Mouse (Mus musculus): ENCODE measurements around the gene Hcn3. TPM values are rescaled to one million over a fixed set of nuclear protein-coding genes. Genes with fewer than 3 reads are reported as not detected.
A peak's percentile ranks its signal among the peaks of the same experiment; 100 is the strongest.
"Not testable (repeated sequence)": the region's sequence is repeated elsewhere in the genome, so short reads cannot be mapped to it uniquely, and the experiment has no call there.

The Hcn3 gene
- polyA plus RNA-seq, 1 experiment from 2014 or later = 35.1 TPM

GRCm38 (mm10) chr3:89177242-89178106 lies 17.5 kb upstream of the Hcn3 start, which contains the start of gene Scamp3:
Gene Scamp3, plus strand, starts transcription at chr3:89177473.
- Histone ChIP-seq H3K4me2 (peak within 1 kb of the TSS; percentile 81), H3K9me3 (no peaks in the 10 kb centered on the region), H3K4me3 (peak within 1 kb of the TSS; percentile 71), H3K9ac (peak within 1 kb of the TSS; percentile 82), H3K27ac (peak within 1 kb of the TSS; percentile 84), H3K27me3 (no peaks in the 10 kb centered on the region), H3K36me3 (peaks cover 76% of the 10 kb centered on the region), H3K4me1 (replicated peaks) (peaks cover 21% of the 10 kb centered on the region)
- under 1% methylated on average over 43 of the region's 43 CpGs for WGBS
- peak; percentile 96 for ATAC-seq (ENCODE audit: low FRiP score)

- H3K9ac ChIP-seq = no peak overlapping the region
- peak; percentile 10; the same call in 1 of the 2 replicates for ATAC-seq (ENCODE audit: low FRiP score)
- H3K36me3 ChIP-seq = peaks cover 75% of the 10 kb centered on the region
- no peak overlapping the region for H3K4me2 ChIP-seq
- H3K9me3 ChIP-seq = no peaks in the 10 kb centered on the region
- H3K4me1 ChIP-seq (replicated peaks) = peaks cover 18% of the 10 kb centered on the region
- 83% methylated on average over 7 of the region's 7 CpGs for WGBS
- H3K27me3 ChIP-seq = no peaks in the 10 kb centered on the region
- H3K4me3 ChIP-seq = no peak overlapping the region
- H3K27ac ChIP-seq = no peak overlapping the region
These were observed 16.4 kb upstream of the Hcn3 start for GRCm38 (mm10) chr3:89176421-89176820.

GRCm38 (mm10) chr3:89175544-89175943 lies 15.5 kb upstream of the Hcn3 start:
- Histone ChIP-seq H3K4me1 (replicated peaks) (peaks cover 18% of the 10 kb centered on the region), H3K27me3 (no peaks in the 10 kb centered on the region), H3K36me3 (peaks cover 75% of the 10 kb centered on the region), H3K9me3 (no peaks in the 10 kb centered on the region), H3K27ac (no peak overlapping the region), H3K4me3 (no peak overlapping the region), H3K4me2 (no peak overlapping the region), H3K9ac (0 out of 2 replicates have a peak overlapping the region, but pooled peaks have one; percentile 8)
- WGBS = 92% methylated on average over 10 of the region's 10 CpGs
- no peak for ATAC-seq (ENCODE audit: low FRiP score)

- Histone ChIP-seq H3K36me3 (peaks cover 75% of the 10 kb centered on the region), H3K4me2 (no peak overlapping the region), H3K27me3 (no peaks in the 10 kb centered on the region), H3K9me3 (no peaks in the 10 kb centered on the region), H3K4me3 (no peak overlapping the region), H3K4me1 (replicated peaks) (peaks cover 18% of the 10 kb centered on the region), H3K9ac (0 out of 2 replicates have a peak overlapping the region, but pooled peaks have one; percentile 8), H3K27ac (no peak overlapping the region)
- 94% methylated on average over 11 of the region's 11 CpGs for WGBS
- no peak for ATAC-seq (ENCODE audit: low FRiP score)
These were observed 14.8 kb upstream of the Hcn3 start for GRCm38 (mm10) chr3:89174844-89175243.

GRCm38 (mm10) chr3:89166945-89167344 lies 6.9 kb upstream of the Hcn3 start:
- Histone ChIP-seq H3K4me1 (replicated peaks) (peaks cover 27% of the 10 kb centered on the region), H3K27me3 (no peaks in the 10 kb centered on the region), H3K27ac (no peak overlapping the region), H3K9me3 (no peaks in the 10 kb centered on the region), H3K4me2 (no peak overlapping the region), H3K36me3 (peaks cover 47% of the 10 kb centered on the region), H3K4me3 (no peak overlapping the region), H3K9ac (0 out of 2 replicates have a peak overlapping the region, but pooled peaks have one; percentile 96)
- WGBS = 95% methylated on average over 19 of the region's 19 CpGs
- ATAC-seq (ENCODE audit: low FRiP score) = no peak

- WGBS = 30% methylated on average over 12 of the region's 12 CpGs
- H3K9ac ChIP-seq = peak overlapping the region; percentile 96
- H3K36me3 ChIP-seq = peaks cover 33% of the 10 kb centered on the region
- H3K9me3 ChIP-seq = no peaks in the 10 kb centered on the region
- peak overlapping the region; percentile 83 for H3K4me3 ChIP-seq
- ATAC-seq (ENCODE audit: low FRiP score) = no peak; the same call in 1 of the 2 replicates
- peak overlapping the region; percentile 95 for H3K27ac ChIP-seq
- peak overlapping the region; percentile 66 for H3K4me2 ChIP-seq
- no peaks in the 10 kb centered on the region for H3K27me3 ChIP-seq
- peaks cover 28% of the 10 kb centered on the region for H3K4me1 ChIP-seq (replicated peaks)
These were observed 5.4 kb upstream of the Hcn3 start for GRCm38 (mm10) chr3:89165268-89165870.

GRCm38 (mm10) chr3:89164506-89165267 lies 4.7 kb upstream of the Hcn3 start, which contains the start of gene Clk2:
Gene Clk2, plus strand, starts transcription at chr3:89164795.
- H3K27me3 ChIP-seq = no peaks in the 10 kb centered on the region
- peak; percentile 95 for ATAC-seq (ENCODE audit: low FRiP score)
- H3K4me2 ChIP-seq = peak within 1 kb of the TSS; percentile 66
- H3K9me3 ChIP-seq = no peaks in the 10 kb centered on the region
- peaks cover 26% of the 10 kb centered on the region for H3K36me3 ChIP-seq
- peaks cover 35% of the 10 kb centered on the region for H3K4me1 ChIP-seq (replicated peaks)
- peak within 1 kb of the TSS; percentile 96 for H3K9ac ChIP-seq
- under 1% methylated on average over 73 of the region's 79 CpGs for WGBS
- H3K27ac ChIP-seq = peak within 1 kb of the TSS; percentile 95
- H3K4me3 ChIP-seq = peak within 1 kb of the TSS; percentile 83

GRCm38 (mm10) chr3:89163643-89164245 lies 3.7 kb upstream of the Hcn3 start:
- ATAC-seq (ENCODE audit: low FRiP score) = no peak
- H3K27ac ChIP-seq = peak overlapping the region; percentile 95
- 80% methylated on average over 5 of the region's 5 CpGs for WGBS

GRCm38 (mm10) chr3:89163123-89163522 lies 3.1 kb upstream of the Hcn3 start:
- Histone ChIP-seq H3K36me3 (peaks cover 11% of the 10 kb centered on the region), H3K4me1 (replicated peaks) (peaks cover 50% of the 10 kb centered on the region), H3K4me2 (no peak overlapping the region), H3K9ac (no peak overlapping the region), H3K27me3 (no peaks in the 10 kb centered on the region), H3K9me3 (no peaks in the 10 kb centered on the region), H3K4me3 (no peak overlapping the region), H3K27ac (no peak overlapping the region)
- WGBS = 79% methylated on average over 1 of the region's 1 CpGs
- no peak for ATAC-seq (ENCODE audit: low FRiP score)

More at GRCm38 (mm10) chr3:89163643-89164245, 3.7 kb upstream of the Hcn3 start:
- H3K4me3 ChIP-seq = peak overlapping the region; percentile 83
- H3K9me3 ChIP-seq = no peaks in the 10 kb centered on the region
- peaks cover 17% of the 10 kb centered on the region for H3K36me3 ChIP-seq
- peaks cover 44% of the 10 kb centered on the region for H3K4me1 ChIP-seq (replicated peaks)
- peak overlapping the region; percentile 66 for H3K4me2 ChIP-seq
- peak overlapping the region; percentile 96 for H3K9ac ChIP-seq
- no peaks in the 10 kb centered on the region for H3K27me3 ChIP-seq

- no peak overlapping the region for H3K27ac ChIP-seq
- no peaks in the 10 kb centered on the region for H3K9me3 ChIP-seq
- H3K9ac ChIP-seq = no peak overlapping the region
- peaks cover 57% of the 10 kb centered on the region for H3K4me1 ChIP-seq (replicated peaks)
- no peak overlapping the region for H3K4me2 ChIP-seq
- ATAC-seq (ENCODE audit: low FRiP score) = no peak
- no peak overlapping the region for H3K4me3 ChIP-seq
- peaks cover under 1% of the 10 kb centered on the region; the same call in 1 of the 2 replicates for H3K36me3 ChIP-seq
- whole genome bisulfite sequencing = 80% methylated on average over 4 of the region's 4 CpGs
- no peaks in the 10 kb centered on the region for H3K27me3 ChIP-seq
These were observed 1.8 kb upstream of the Hcn3 start for GRCm38 (mm10) chr3:89161786-89162185.

- not testable (repeated sequence) for H3K27me3 ChIP-seq; H3K4me2 ChIP-seq; H3K4me3 ChIP-seq; H3K9ac ChIP-seq; H3K27ac ChIP-seq; H3K9me3 ChIP-seq; ATAC-seq (ENCODE audit: low FRiP score); H3K36me3 ChIP-seq
- H3K4me1 ChIP-seq (replicated peaks) = peaks cover 52% of the 10 kb centered on the region
These were observed 1.2 kb upstream of the Hcn3 start for GRCm38 (mm10) chr3:89161207-89161606.
